Mouse (Mus musculus) liver, postnatal 0 days (tissue): ENCODE measurements around the gene Eva1a.

Source experiments
- CTCF ChIP-seq: sonication (generic); IDR thresholded peaks from 2 replicates; pipeline ENCODE4 v1.5.1; 2016; ENCODE audit warnings: antibody characterized with exemption, low read depth
- EP300 ChIP-seq: IDR thresholded peaks from 2 replicates; pipeline ENCODE4 v1.6.1; 2016; ENCODE audit warnings: antibody characterized with exemption, low read depth, mild to moderate bottlenecking

DNA sequence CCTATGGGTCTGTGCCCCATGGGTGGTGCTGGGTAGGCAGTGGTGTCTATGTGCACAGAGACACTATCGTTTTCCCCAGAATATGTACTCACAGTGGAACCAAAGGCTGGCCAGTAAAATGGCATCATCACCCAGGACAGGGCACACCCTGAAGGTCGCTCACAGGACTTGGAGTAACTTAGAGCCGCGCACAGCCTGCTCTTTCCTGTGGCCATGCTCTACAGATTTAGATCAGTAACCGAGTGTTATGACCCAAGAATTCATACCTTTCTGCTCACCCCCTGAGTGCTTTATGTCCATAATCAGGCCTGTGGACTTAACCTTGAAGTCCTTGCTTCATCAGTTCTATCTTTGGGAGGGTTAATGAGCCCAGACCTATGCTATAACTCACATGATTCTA, 77.0 kb downstream of the Eva1a start:
- TF ChIP-seq CTCF, result no peak
- TF ChIP-seq EP300, result no peak
